Mouse (Mus musculus) kidney, postnatal 14 days (tissue): ENCODE measurements around the gene Megf6.
A peak's percentile ranks its signal among the peaks of the same experiment; 100 is the strongest.

Experiments
- DNase-seq: peaks from one replicate; pipeline ENCODE4 v3.0.0; 2022; ENCODE audit warnings: mixed read lengths

The Megf6 gene

GRCm38 (mm10) chr4:154170506-154171150 lies at the start of gene Megf6:
Megf6 (plus strand) TSS chr4:154170730.
- DNase-seq: peak; percentile 53

- no peak for DNase-seq
Observed at GRCm38 (mm10) chr4:154121800-154122199, 48.7 kb upstream of the Megf6 start.

- no peak for DNase-seq
Observed at GRCm38 (mm10) chr4:154122374-154122773, 48.2 kb upstream of the Megf6 start.

GRCm38 (mm10) chr4:154123553-154123952 lies 47.0 kb upstream of the Megf6 start:
- DNase-seq: no peak

- DNase-seq: no peak
Observed at GRCm38 (mm10) chr4:154125202-154125601, 45.3 kb upstream of the Megf6 start.

GRCm38 (mm10) chr4:154127273-154127672 lies 43.3 kb upstream of the Megf6 start:
- no peak for DNase-seq

- DNase-seq: no peak
Observed at GRCm38 (mm10) chr4:154129950-154130349, 40.6 kb upstream of the Megf6 start.

GRCm38 (mm10) chr4:154131894-154132293 lies 38.6 kb upstream of the Megf6 start:
- DNase-seq: no peak

GRCm38 (mm10) chr4:154134803-154135202 lies 35.7 kb upstream of the Megf6 start:
- no peak for DNase-seq

GRCm38 (mm10) chr4:154137139-154137538 lies 33.4 kb upstream of the Megf6 start:
- no peak for DNase-seq

- DNase-seq: peak; percentile 41
Observed at GRCm38 (mm10) chr4:154139671-154140181, 30.8 kb upstream of the Megf6 start.

- DNase-seq: no peak
Observed at GRCm38 (mm10) chr4:154140182-154140212, 30.5 kb upstream of the Megf6 start, which contains the start of gene Trp73. Trp73 (minus strand) TSS chr4:154140208.

GRCm38 (mm10) chr4:154140213-154141008 lies 30.1 kb upstream of the Megf6 start:
- no peak for DNase-seq

- DNase-seq: no peak
Observed at GRCm38 (mm10) chr4:154141009-154141867, 29.3 kb upstream of the Megf6 start.

GRCm38 (mm10) chr4:154142211-154143040 lies 28.1 kb upstream of the Megf6 start, which contains the start of gene Wrap73:
Wrap73 (plus strand) TSS chr4:154142372.
- peak; percentile 94 for DNase-seq

GRCm38 (mm10) chr4:154144712-154145111 lies 25.8 kb upstream of the Megf6 start:
- no peak for DNase-seq

- DNase-seq: no peak
Observed at GRCm38 (mm10) chr4:154146342-154146741, 24.2 kb upstream of the Megf6 start.

- no peak for DNase-seq
Observed at GRCm38 (mm10) chr4:154154104-154154503, 16.4 kb upstream of the Megf6 start.

- no peak for DNase-seq
Observed at GRCm38 (mm10) chr4:154156050-154156449, 14.5 kb upstream of the Megf6 start.

GRCm38 (mm10) chr4:154157970-154158662 lies 12.4 kb upstream of the Megf6 start:
- DNase-seq: no peak

GRCm38 (mm10) chr4:154159002-154159401 lies 11.5 kb upstream of the Megf6 start:
- DNase-seq: peak; percentile 88

GRCm38 (mm10) chr4:154159961-154160537 lies 10.5 kb upstream of the Megf6 start:
- no peak for DNase-seq
